Mouse (Mus musculus): ENCODE results near the gene Tmcc3. TPM values are rescaled to one million over a fixed set of nuclear protein-coding genes. Genes with fewer than 3 reads are reported as not detected.

Gene Tmcc3
- polyA plus RNA-seq, 1 experiment: 6.2 TPM

DNA sequence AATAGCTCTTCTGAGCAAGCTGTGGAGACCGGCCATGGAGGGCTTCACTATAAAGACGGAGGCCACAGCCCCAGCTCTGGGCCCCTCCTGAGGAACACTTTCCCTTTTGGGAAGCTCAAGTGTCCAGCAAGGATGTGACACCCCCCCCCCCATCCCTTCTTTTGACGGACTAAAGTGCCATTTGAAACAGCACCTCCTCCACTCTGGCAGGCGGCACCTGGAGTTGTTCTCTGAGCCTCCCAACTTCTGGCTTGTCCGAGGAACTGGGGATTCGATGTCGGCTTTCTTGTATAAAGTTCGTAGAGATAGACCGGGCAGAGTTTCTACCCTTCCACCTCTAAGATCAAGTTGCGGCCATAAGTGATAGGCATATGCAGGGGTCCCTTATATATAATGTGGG is 203.8 kb downstream of the Tmcc3 start:
- DNase-seq (ENCODE audit: low read depth in 1 of 2, low spot score in 2 of 2): no peak
- Histone ChIP-seq H3K4me3 (ENCODE audit: extremely low read depth, insufficient read depth, insufficient read length) (peak overlapping the region; percentile 69; the same call in 1 of the 2 replicates), H3K27me3 (ENCODE audit: control insufficient read depth, insufficient read depth, low read length) (peaks cover 9% of the 10 kb centered on the region), H3K27ac (ENCODE audit: insufficient read depth, low read length) (0 out of 2 replicates have a peak overlapping the region, but pooled peaks have one; percentile 9), H3K4me1 (ENCODE audit: control insufficient read depth, insufficient read depth, insufficient read length) (no peaks in the 10 kb centered on the region; the same call in none of the 2 replicates), H3K36me3 (ENCODE audit: control insufficient read depth, insufficient read depth, low read length) (no peaks in the 10 kb centered on the region)
- TF ChIP-seq POLR2A (IDR thresholded peaks at IDR 0.05; ENCODE audit: low read depth, low read length) (no peak), CTCF (IDR thresholded peaks at IDR 0.05; ENCODE audit: extremely low read depth, insufficient read depth, insufficient read length, insufficient replicate concordance) (no peak)
- whole genome bisulfite sequencing: 11% methylated on average over 10 of the region's 10 CpGs

- H3K27ac ChIP-seq (ENCODE audit: insufficient read depth, low read length): no peak overlapping the region
- WGBS: 62% methylated on average over 7 of the region's 7 CpGs
- DNase-seq (ENCODE audit: low read depth in 1 of 2, low spot score in 2 of 2): no peak
- peaks cover 3% of the 10 kb centered on the region; the same call in 1 of the 2 replicates for H3K4me1 ChIP-seq (ENCODE audit: control insufficient read depth, insufficient read depth, insufficient read length)
- peaks cover 7% of the 10 kb centered on the region for H3K27me3 ChIP-seq (ENCODE audit: control insufficient read depth, insufficient read depth, low read length)
- H3K4me3 ChIP-seq (ENCODE audit: extremely low read depth, insufficient read depth, insufficient read length): no peak overlapping the region
- no peak for TF ChIP-seq CTCF (IDR thresholded peaks at IDR 0.05; ENCODE audit: extremely low read depth, insufficient read depth, insufficient read length, insufficient replicate concordance)
- TF ChIP-seq POLR2A (IDR thresholded peaks at IDR 0.05; ENCODE audit: low read depth, low read length): no peak
- H3K36me3 ChIP-seq (ENCODE audit: control insufficient read depth, insufficient read depth, low read length): no peaks in the 10 kb centered on the region
These were observed 208.1 kb downstream of the Tmcc3 start for GRCm38 (mm10) chr10:94519887-94520286.

DNA sequence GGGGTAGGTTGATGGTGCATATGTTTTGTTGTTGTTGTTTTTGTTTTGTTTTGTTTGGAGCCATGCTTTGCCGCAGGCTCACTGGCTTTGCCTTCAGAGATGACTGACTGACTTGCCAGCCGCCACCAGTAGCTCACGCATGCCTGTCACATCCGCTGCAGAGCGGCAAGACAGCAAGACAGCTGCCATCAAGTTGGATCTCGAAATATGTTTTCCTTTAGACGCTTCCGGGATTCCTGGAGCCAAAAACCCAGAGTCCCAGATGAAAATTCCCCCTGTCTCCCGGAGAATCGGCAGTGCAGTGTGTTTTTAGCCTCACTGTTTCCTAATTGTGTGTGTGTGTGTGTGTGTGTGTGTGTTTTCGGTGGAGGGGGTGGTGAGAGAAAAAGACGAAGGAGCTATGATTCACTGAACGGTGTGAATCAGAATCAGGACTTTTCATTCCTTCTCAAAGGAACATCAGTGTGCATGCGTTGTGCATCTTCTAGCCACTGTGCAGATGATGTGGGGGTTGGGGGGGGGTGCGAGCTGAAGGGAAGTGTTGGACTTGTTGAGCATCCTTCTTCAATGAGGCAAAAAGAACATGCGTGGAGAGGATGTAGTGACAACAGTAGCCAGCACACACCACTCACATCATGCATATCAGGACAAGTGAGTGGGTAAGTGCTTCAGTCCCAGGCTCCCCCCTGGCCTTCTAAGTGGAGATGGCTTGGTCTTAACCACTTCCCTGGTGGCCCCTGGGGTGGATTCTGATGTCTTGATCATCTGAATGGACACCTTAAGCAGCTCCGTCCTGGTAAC is 208.8 kb downstream of the Tmcc3 start:
- H3K27me3 ChIP-seq (ENCODE audit: control insufficient read depth, insufficient read depth, low read length): peaks cover 6% of the 10 kb centered on the region; the same call in 1 of the 2 replicates
- H3K36me3 ChIP-seq (ENCODE audit: control insufficient read depth, insufficient read depth, low read length): no peaks in the 10 kb centered on the region
- TF ChIP-seq CTCF (IDR thresholded peaks at IDR 0.05; ENCODE audit: extremely low read depth, insufficient read depth, insufficient read length, insufficient replicate concordance) (no peak), POLR2A (IDR thresholded peaks at IDR 0.05; ENCODE audit: low read depth, low read length) (no peak)
- H3K27ac ChIP-seq (ENCODE audit: insufficient read depth, low read length): no peak overlapping the region
- DNase-seq (ENCODE audit: low read depth in 1 of 2, low spot score in 2 of 2): no peak
- H3K4me3 ChIP-seq (ENCODE audit: extremely low read depth, insufficient read depth, insufficient read length): no peak overlapping the region
- 75% methylated on average over 17 of the region's 17 CpGs for WGBS
- peaks cover 3% of the 10 kb centered on the region; the same call in 1 of the 2 replicates for H3K4me1 ChIP-seq (ENCODE audit: control insufficient read depth, insufficient read depth, insufficient read length)

DNA sequence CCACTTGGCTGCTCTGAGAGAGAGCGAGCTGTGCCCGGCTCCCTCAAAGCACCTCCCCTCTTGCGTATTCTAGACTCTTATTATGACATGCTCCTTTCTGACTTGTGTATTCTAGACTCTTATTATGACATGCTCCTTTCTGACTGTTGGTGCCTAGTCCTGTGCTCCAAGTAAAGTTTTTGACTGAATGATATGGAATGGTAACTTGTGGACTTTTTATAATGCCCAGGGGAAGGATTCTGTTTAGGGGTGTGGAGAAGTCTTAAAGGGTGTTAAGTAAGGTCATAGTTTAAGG is 209.3 kb downstream of the Tmcc3 start:
- Histone ChIP-seq H3K36me3 (ENCODE audit: control insufficient read depth, insufficient read depth, low read length) (no peaks in the 10 kb centered on the region), H3K4me1 (ENCODE audit: control insufficient read depth, insufficient read depth, insufficient read length) (peaks cover 3% of the 10 kb centered on the region; the same call in 1 of the 2 replicates), H3K4me3 (ENCODE audit: extremely low read depth, insufficient read depth, insufficient read length) (no peak overlapping the region), H3K27me3 (ENCODE audit: control insufficient read depth, insufficient read depth, low read length) (peaks cover 4% of the 10 kb centered on the region; the same call in 1 of the 2 replicates), H3K27ac (ENCODE audit: insufficient read depth, low read length) (no peak overlapping the region)
- 65% methylated on average over 3 of the region's 3 CpGs for WGBS
- no peak for DNase-seq (ENCODE audit: low read depth in 1 of 2, low spot score in 2 of 2)
- no peak for TF ChIP-seq CTCF (IDR thresholded peaks at IDR 0.05; ENCODE audit: extremely low read depth, insufficient read depth, insufficient read length, insufficient replicate concordance)
- no peak for TF ChIP-seq POLR2A (IDR thresholded peaks at IDR 0.05; ENCODE audit: low read depth, low read length)

DNA sequence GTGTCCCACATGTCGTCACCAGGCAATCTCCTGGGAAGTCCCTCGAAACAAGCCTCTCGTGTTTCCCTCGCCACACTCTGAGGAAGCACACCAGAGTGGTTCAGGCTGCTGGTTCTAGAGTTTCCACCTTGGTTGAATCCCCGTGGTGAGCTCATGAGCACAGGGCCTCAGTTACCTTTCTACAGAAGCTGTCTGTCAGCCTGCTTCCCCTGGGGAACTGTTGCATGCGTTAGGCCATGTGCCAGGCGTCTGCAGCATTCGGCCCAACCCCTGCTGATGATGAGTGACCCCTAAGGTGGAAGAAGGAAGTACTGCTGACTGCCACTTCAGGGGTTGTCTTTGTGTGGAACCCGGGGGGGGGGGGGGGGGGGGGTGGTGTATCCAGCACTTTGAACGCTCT is 210.0 kb downstream of the Tmcc3 start:
- Histone ChIP-seq H3K27me3 (ENCODE audit: control insufficient read depth, insufficient read depth, low read length) (no peaks in the 10 kb centered on the region), H3K27ac (ENCODE audit: insufficient read depth, low read length) (no peak overlapping the region), H3K36me3 (ENCODE audit: control insufficient read depth, insufficient read depth, low read length) (no peaks in the 10 kb centered on the region), H3K4me3 (ENCODE audit: extremely low read depth, insufficient read depth, insufficient read length) (no peak overlapping the region), H3K4me1 (ENCODE audit: control insufficient read depth, insufficient read depth, insufficient read length) (peaks cover 3% of the 10 kb centered on the region; the same call in 1 of the 2 replicates)
- DNase-seq (ENCODE audit: low read depth in 1 of 2, low spot score in 2 of 2): no peak
- 39% methylated on average over 10 of the region's 10 CpGs for WGBS
- TF ChIP-seq CTCF (IDR thresholded peaks at IDR 0.05; ENCODE audit: extremely low read depth, insufficient read depth, insufficient read length, insufficient replicate concordance) (no peak), POLR2A (IDR thresholded peaks at IDR 0.05; ENCODE audit: low read depth, low read length) (no peak)

DNA sequence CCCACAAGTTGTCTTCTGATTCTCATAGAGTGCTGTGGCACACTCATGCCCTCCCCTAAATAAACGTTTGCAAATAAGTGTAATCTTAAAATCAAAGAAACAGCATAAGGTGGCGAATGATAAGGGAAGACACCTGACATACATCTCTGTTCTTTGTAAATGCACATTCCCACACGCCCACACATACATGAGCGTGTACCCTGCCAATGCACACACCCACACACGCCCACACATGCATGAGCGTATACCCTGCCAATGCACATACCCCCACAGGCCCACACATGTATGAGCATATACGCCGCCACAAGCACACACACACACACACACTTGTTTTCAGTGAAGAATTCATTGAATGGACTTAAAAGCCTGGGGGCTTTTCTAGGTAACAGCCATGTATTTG is 211.5 kb downstream of the Tmcc3 start:
- TF ChIP-seq CTCF (IDR thresholded peaks at IDR 0.05; ENCODE audit: extremely low read depth, insufficient read depth, insufficient read length, insufficient replicate concordance) (no peak), POLR2A (IDR thresholded peaks at IDR 0.05; ENCODE audit: low read depth, low read length) (no peak)
- Histone ChIP-seq H3K4me1 (ENCODE audit: control insufficient read depth, insufficient read depth, insufficient read length) (peaks cover 3% of the 10 kb centered on the region; the same call in 1 of the 2 replicates), H3K27ac (ENCODE audit: insufficient read depth, low read length) (no peak overlapping the region), H3K27me3 (ENCODE audit: control insufficient read depth, insufficient read depth, low read length) (no peaks in the 10 kb centered on the region), H3K4me3 (ENCODE audit: extremely low read depth, insufficient read depth, insufficient read length) (no peak overlapping the region), H3K36me3 (ENCODE audit: control insufficient read depth, insufficient read depth, low read length) (no peaks in the 10 kb centered on the region)
- no peak for DNase-seq (ENCODE audit: low read depth in 1 of 2, low spot score in 2 of 2)
- 80% methylated on average over 8 of the region's 8 CpGs for WGBS

GRCm38 (mm10) chr10:94523711-94524156 is 212.0 kb downstream of the Tmcc3 start:
- H3K4me3 ChIP-seq (ENCODE audit: extremely low read depth, insufficient read depth, insufficient read length): no peak overlapping the region
- DNase-seq (ENCODE audit: low read depth in 1 of 2, low spot score in 2 of 2): no peak
- H3K4me1 ChIP-seq (ENCODE audit: control insufficient read depth, insufficient read depth, insufficient read length): peaks cover 3% of the 10 kb centered on the region; the same call in 1 of the 2 replicates
- WGBS: 52% methylated on average over 18 of the region's 18 CpGs
- H3K36me3 ChIP-seq (ENCODE audit: control insufficient read depth, insufficient read depth, low read length): no peaks in the 10 kb centered on the region
- no peaks in the 10 kb centered on the region for H3K27me3 ChIP-seq (ENCODE audit: control insufficient read depth, insufficient read depth, low read length)
- no peak overlapping the region for H3K27ac ChIP-seq (ENCODE audit: insufficient read depth, low read length)
- TF ChIP-seq POLR2A (IDR thresholded peaks at IDR 0.05; ENCODE audit: low read depth, low read length) (no peak), CTCF (IDR thresholded peaks at IDR 0.05; ENCODE audit: extremely low read depth, insufficient read depth, insufficient read length, insufficient replicate concordance) (no peak)
